Mouse (Mus musculus): ENCODE data around the gene Gpsm3.

GRCm38 (mm10) chr17:34559116-34559515 lies 30.5 kb upstream of the Gpsm3 start:
- TF ChIP-seq CTCF (IDR thresholded peaks at IDR 0.05; ENCODE audit: extremely low read depth, insufficient read depth, low read length) (no peak), POLR2A (IDR thresholded peaks at IDR 0.05; ENCODE audit: extremely low read depth, insufficient read depth, low read length) (no peak)

All from cortical plate, adult 2 months (tissue).